Mouse (Mus musculus): Measurements from ENCODE around the gene Auts2.
A peak's percentile ranks its signal among the peaks of the same experiment; 100 is the strongest.

The Auts2 gene

DNA sequence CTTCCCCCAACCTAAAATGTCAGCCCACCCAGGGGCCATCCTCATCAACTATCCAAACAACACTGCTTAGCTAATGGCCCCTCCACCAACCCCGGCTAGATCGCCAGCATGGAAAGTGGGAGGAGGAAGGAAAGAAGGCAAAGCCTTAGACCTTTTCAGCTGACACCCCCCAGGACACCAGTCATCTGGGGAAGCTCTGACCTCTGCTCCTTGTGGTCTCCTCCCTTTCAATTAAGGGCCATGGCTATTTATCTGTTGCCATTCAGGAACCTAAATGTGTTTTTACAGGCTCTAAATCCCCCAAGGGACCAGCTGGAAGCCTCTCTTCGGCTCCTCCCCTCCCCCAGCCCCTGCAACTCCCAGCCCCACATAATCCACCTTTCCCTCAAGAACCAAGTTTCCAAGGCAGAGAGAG is 42.3 kb downstream of the Auts2 start:
- no peak for DNase-seq (ENCODE audit: low read depth in 2 of 2, low spot score in 2 of 2)

DNA sequence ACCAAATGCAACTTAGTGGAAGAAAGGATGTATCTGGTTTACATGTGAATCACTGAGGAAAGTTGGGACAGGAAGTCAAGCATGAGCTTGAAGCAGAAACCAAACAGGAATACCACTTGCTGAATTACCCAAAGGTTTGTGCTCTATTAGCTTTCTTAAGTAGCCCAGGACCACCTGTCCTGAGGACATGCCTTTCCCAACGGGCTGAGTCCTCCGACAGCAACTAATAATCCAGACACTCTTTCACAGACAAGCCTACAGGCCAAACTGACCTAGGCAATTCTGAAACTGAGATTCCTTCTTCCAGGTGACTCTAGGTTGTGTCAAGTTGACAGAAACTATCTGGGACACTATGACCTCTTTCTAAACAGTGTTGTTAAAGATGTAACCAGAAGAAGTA is 44.2 kb downstream of the Auts2 start:
- DNase-seq (ENCODE audit: low read depth in 2 of 2, low spot score in 2 of 2): no peak

DNA sequence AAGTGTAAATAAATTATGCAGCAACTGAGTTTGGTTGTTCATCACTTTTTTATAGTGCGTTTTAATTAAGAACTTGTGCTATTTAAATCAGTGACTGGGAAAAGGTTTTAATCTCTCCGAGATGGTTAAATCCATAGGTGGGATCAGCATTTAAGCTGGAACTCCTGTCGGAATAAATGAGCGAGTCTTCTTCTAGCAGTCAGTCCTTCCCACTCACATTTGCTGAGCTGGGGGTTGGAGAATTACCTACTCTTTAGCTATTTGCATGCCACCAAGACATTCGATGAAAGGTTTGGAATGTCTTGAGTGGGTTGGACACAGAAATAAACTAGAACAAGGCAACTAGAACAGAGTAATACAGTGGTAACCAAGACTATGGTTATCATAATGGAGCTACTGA is 45.1 kb downstream of the Auts2 start:
- DNase-seq (ENCODE audit: low read depth in 2 of 2, low spot score in 2 of 2): no peak

DNA sequence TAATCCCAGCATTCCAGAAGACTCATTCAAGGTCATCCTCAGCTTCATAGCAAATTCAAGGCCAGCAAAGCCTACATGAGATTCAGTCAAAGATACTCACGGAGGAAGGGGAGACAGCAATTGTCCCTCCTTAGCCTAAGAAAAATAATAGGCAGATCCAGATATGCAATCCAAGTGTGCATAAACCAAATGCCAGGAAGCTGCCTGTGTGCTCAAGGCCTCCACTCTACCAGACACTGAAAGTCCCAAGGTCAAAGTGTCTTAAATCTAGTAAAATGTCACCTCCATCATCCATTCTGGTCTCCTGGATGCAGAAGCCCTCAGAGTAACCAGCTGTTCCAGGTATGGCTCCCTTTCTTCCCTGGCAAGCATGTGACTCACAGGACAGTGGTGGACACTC is 50.4 kb downstream of the Auts2 start:
- no peak for DNase-seq (ENCODE audit: low read depth in 2 of 2, low spot score in 2 of 2)

DNA sequence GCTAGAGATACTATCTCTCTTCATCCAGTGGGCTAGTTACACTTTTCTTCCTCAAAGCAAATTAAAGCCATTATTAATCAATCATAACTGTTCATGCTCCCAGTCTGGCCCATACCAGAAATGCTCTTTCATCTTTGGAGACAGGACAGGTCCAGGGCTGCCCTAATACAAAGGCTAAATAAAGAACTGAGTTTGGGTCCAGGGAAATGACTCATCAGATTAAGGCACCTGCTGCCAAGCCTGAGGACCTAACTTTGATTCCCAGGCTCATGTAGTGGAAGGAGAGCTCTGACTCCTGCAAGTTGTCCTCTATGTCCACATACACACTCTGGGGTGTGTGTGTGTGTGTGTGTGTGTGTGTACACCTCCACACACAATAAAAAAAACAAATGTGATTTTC is 51.1 kb downstream of the Auts2 start:
- DNase-seq (ENCODE audit: low read depth in 2 of 2, low spot score in 2 of 2): no peak

DNA sequence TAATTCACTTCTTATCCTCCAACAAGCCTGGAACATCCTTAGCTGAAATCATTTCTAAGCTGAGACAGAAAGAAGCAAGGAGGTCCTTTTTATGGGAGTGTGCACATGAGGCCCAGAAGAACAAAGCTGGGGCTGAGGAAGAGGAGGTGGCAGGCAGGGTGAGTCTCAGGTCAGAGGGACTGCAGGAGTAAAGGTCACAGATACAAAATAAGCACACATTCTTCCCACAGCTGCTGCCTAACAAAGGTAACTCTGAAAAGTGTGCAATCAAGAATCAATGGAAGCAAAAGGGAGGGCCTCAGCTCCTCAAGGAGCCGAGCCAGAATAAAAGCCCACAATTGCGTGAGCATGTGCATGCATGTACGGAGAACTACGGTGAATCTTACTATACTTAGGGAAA is 51.6 kb downstream of the Auts2 start:
- DNase-seq (ENCODE audit: low read depth in 2 of 2, low spot score in 2 of 2): no peak

DNA sequence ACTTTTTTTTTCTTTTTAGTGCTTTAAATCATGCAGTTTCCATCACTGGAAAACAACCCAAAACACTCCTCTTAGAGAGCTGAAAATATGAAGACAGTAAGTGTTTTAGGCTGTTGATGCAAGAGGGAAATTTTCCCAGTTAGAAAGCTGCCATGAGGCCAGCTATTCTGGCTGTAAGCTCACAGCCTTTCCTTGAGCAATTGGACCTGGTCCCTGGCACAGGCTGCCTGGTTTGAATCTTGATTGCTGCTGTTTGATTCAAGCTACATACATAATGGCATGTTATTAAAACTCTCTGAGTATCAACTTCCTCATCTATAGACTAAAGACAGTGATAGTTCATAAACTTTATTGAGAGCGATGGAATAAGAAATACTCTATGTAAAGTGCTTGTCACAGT is 52.8 kb downstream of the Auts2 start:
- no peak for DNase-seq (ENCODE audit: low read depth in 2 of 2, low spot score in 2 of 2)

DNA sequence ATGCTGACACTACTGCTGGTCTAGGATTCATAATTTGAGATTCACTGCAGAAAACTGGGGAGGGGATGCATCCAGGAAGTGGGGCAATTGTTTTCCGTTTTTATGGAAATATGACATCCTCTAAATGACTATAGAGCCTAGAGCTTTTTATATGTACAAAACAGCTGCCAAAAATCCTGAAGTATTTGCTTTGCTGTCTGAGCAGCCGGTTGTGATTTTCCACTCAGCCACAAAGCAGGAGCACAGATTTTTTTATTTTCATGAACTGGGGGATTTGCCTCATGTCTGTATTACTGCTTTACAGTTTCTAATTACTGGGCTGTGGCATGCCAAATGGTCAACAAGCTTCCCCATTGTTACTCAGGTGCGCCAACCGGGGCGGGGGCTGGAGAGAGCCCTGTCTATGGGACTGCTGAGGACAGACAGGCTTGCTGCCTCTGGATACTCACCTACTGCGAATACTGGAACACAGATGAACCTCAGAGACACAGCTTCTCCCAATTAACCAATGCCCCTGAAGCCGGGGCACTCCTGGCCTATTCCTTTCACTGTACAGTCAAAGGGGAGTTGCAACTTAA is 53.3 kb downstream of the Auts2 start:
- no peak for DNase-seq (ENCODE audit: low read depth in 2 of 2, low spot score in 2 of 2)

DNA sequence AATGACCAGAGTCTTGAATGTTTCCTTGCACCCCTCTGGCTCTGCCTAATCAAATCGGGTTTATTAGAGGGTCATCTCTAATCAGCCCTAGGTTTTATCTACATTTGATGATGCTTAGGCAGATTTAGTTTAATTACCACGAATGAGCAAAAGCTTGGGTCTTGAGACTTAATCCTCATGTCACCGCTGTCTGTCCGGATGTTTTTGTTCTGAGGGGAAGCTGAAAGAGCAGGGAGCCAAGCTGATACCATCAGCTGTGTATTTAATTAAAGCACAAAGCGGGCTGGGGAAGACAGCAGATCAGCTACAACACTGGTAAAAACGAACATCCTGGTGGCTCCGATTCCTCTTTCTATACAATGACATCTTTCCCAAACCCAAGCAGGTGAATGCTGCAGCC is 56.3 kb downstream of the Auts2 start:
- DNase-seq (ENCODE audit: low read depth in 2 of 2, low spot score in 2 of 2): peak in 1 of 2 experiments; percentile 7

DNA sequence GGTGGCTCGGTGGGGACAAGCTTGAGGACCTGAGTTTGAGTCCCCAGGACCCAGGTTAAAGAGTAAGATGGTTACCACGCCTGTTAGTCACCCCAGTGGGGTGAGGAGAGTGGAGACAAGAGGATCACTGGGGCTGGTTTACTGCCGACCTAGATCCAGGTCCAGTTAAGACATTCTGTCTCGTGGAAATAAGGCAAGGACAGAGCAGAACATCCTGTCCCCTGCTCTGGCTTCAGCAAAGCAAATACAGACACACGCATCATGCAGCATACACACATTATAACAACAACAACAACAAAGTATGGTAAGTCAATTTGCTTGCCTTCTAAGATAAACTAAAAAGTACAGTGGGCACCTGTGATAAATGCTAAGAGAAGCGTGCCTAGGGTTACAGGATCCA is 57.1 kb downstream of the Auts2 start:
- no peak for DNase-seq (ENCODE audit: low read depth in 2 of 2, low spot score in 2 of 2)

DNA sequence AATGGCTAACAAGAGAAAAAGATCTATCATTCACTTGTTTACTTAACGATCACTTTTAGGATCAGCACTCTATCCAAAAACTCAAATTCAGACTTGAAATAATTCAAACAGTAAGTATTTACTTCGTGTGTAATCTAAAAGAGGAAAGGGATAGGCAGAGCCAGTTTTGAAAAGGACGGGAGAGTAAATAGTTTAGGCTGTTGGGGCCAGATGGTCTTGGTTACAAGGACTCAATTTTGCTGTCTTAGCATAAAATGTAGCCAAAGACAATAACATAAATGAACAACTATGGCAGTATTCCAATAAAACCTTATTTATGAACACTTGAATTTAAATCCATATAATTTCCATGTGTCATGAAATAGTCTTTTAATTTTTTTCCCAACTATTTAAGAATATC is 57.7 kb downstream of the Auts2 start:
- DNase-seq (ENCODE audit: low read depth in 2 of 2, low spot score in 2 of 2): no peak

DNA sequence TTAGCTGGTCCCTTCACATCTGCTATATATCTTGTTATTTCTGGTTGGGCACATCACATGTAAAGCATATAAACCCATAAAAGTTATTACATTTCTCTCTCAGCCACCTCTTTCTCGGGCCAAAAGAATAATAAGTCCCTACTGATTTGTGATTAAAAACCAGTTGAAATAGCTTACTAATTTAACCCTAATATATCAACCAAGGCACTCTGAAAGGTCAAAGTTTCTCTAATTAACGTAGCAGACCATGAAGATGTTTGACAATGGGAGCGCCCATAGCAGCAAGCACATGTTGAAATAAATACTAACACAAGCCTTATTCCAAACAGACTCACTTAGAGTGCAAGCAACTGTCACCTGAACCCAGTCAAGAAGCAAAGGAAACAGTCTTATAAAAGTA is 61.7 kb downstream of the Auts2 start:
- DNase-seq (ENCODE audit: low read depth in 2 of 2, low spot score in 2 of 2): no peak

DNA sequence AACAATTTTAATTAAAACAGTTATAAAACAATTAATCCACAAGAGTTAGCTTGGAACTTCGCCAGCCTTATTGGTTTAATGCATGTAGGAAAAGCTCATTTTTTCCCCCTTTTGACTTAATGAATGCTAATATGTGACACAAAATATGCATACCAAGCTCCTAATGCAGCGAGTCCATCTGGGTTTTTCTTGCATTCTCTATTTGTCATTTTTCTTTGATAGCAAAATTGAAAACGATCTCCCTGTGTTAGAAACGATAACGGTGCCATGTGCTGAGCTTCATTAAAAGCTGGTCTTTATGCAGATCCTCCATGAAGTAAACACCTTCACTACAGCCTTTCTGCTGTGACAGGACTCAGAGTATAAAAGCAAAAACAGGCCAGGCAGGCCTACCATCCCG is 62.7 kb downstream of the Auts2 start:
- DNase-seq (ENCODE audit: low read depth in 2 of 2, low spot score in 2 of 2): no peak

DNA sequence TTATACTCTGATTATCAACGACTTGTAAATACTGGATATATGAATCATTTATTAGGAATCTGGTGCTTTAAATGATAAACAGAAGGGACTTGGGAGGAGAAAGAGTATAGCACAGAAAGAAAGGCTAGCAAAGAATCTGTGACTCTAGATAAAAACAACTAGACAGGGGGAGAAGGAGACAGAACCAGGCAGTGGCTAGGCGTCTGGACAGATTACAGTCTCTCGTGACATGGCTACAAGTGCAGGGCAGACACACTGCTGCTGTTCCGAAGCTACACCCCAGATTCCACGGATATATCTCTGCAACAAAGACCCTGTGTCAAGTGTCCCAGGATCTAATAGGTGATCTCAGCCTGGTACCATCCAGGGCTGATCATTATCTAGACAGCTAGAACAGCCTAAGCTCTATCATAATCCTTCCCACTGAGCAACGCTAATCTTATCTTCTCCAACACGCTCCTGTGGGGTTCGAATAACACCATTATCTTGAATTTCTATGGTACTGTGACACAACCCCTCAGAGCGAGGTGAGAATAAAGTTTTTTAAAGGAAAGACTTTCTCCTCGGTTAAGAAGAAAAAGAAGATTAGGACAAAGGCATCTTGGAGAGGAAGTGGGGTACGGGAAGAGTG is 63.8 kb downstream of the Auts2 start:
- no peak for DNase-seq (ENCODE audit: low read depth in 2 of 2, low spot score in 2 of 2)

DNA sequence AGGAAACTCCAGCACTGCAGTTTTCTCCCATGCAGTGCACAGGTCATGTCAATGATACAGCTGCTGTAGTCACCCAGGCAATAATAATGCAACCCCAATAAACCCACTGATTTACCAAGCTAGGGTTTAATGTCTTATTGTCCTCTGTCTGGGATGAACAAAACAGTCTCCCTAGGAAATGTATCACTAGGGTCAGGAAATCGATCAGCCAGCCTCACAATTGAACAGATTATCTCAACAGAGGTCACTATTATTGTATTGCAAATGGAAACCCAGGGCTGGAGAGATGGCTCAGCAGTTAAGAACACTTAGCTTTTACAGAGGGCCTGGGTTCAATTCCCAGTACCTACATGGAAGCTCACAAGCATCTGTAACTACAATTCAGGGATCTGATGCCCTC is 65.6 kb downstream of the Auts2 start:
- no peak for DNase-seq (ENCODE audit: low read depth in 2 of 2, low spot score in 2 of 2)

DNA sequence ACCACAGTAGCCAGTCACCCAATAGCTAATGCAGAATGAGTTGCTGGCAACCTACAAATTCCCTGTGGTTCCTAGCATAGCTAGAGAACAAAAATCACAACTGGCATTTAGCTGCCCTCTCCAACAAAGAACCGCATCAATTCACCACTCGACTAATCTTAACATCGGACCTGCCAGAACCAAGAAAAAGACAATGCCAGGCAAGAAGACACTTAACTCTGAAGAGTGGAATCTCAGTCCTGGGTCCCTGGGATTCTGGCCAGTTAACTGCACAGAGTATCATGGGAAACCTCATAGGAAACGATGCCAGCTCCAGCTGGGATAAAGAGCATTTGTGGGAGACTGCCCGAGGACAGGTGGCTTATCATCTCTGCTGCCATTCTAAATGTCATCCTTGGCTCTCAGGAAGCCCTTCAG is 70.2 kb downstream of the Auts2 start:
- DNase-seq (ENCODE audit: low read depth in 2 of 2, low spot score in 2 of 2): no peak

DNA sequence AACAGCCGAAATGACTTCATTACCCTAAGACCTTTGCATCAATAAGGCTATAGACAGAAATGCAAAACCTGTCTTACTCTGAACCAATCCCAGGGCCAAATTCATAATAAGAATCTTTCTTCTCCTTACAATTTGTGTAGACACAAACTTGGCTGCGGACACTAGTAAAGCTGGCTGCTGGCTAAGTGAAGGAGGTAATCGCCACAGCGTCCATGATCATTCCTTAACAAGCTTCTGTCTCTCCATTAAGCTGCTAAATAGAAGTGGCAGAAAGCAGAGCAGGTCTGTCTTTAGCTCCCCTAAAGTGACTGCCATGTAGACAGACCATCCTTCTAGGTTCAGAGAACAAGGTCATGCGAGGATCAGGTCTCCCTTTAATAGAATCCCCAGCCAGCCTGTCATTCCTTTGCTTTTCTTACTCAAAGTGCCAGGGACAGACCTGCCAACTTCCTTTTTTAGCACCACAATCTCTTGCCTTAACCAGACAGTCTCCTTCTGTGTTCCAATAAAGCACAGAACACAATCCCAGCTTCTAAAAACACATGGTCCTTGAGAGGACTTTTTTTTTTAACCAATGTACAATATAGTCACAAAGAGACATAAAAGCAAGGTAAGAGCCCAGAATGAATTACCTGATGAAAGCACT is 70.8 kb downstream of the Auts2 start:
- no peak for DNase-seq (ENCODE audit: low read depth in 2 of 2, low spot score in 2 of 2)

DNA sequence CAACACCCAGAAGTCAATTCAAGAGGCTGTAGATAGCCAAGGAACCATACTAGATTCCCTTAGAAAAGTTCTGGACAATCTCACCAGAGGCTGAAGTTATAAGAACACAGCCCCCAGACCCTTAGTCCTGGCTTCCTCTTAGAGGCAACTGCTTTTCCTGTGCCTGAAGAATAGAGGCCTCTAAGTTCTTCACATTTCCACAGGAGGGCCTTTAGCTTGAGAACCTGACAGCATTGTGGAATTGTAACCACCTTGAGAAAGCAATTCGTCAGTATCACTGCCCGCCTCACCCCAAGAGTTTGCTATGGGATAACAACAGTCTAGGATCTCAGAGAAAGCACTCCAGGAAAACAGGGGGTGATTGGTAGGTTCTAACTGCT is 75.8 kb downstream of the Auts2 start:
- no peak for DNase-seq (ENCODE audit: low read depth in 2 of 2, low spot score in 2 of 2)

DNA sequence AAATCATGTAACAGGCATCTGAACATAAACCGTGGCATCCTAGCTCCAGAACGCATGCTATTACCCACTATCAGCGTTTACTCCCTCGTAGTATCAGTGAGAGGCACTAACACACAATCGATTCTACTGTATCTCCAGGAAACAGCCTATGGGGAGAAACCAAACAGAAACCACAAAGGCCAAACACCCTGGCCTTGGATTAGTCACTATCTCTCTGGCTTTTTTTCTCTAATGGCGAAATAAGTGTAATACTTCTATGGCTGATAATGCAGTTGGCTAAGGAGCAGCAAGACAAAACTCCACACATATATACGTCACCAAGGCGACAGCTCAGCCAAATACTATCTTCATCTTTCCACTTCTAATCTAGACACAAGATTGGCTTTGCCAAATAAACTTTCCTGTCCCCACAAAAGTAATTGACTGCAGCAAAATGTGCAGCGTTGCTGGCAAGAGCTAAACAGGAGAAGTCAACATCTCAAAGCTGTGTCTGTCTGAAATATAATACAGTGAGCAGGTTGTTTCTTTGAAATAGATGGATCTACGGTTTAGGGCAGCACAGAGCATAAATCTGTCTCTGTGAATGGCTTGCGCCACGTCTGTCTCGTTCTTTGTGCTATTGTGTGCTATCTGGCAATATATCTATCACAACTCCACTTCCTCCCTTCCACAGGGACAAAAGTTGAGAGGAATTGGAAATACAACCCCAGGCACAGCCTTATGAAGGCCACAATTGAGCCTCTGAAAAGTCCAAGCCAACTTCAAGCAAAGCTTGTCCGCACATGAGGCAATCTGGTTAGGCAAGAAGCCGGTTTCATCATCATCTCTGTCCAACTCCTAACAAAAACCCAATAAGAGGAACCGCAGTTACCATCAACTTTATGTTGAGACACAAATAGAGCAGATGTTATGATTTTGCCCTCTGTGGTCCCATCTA is 76.4 kb downstream of the Auts2 start:
- no peak for DNase-seq (ENCODE audit: low read depth in 2 of 2, low spot score in 2 of 2)

DNA sequence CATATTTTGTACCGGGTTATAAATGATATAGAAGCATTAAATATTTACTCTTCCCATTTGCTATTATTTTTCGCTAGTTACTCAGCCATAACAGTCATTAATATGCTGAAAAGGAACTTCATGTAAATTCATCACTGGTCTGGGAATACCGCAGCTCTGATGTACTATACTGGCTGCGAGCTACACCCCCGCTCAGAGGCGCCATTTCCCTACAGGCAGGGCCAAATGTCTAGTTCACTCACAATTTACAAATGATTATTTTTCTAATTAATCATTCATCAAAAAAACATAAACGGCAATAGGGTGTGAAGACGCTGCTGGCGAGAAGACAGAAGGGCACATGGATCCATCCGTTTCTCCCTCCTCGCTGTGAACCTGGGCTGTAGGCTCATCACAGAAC is 80.6 kb downstream of the Auts2 start:
- DNase-seq (ENCODE audit: low read depth in 2 of 2, low spot score in 2 of 2): no peak

DNA sequence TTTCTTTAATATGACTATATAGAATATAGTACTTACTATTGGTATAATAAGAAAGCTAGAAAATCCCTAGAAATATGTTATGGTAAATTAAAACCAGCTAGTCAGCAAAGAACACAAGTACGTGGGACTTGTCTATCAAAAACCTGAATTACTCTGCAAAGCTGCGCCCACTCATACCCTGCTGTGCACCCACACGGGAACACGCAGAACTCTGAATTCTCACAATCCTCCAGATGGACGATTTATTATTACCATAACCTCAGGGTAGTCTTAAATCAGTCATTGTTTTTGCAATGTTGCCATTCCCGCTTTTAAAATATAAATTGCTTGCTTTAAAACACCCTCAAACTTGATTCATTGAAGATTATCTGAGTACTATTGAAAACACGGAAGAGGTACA is 84.6 kb downstream of the Auts2 start:
- no peak for DNase-seq (ENCODE audit: low read depth in 2 of 2, low spot score in 2 of 2)

DNA sequence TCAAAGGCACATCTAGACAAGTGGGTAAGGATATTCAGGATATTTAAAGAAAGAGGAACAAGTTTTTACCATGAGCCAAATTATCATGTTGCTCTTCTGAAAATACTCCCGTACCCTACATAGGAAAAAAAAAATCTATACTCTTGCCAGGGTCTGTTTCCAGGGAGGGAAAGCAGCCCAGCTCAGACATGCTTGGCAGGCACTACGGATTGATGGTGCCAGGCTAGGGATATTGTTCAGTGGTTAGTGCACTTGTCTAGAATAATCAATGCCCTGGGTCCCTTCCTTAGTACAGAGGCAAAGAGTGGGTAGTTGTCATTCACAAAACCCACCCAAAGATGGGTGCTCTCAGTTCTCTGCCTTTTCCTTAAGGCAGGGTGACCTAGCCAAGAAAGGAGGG is 90.8 kb downstream of the Auts2 start:
- DNase-seq (ENCODE audit: low read depth in 2 of 2, low spot score in 2 of 2): no peak

Data from CD8-positive naive resting alpha-beta T cell, adult 2 months (primary cell).